Mouse (Mus musculus): ENCODE data around the gene Chek2.
"Not testable (repeated sequence)": the region's sequence is repeated elsewhere in the genome, so short reads cannot be mapped to it uniquely, and the experiment has no call there.

Chek2 gene

GRCm38 (mm10) chr5:110839038-110839677, 621 bp upstream of the Chek2 start:
- DNase-seq (ENCODE audit: extremely low read depth, insufficient read length, low spot score), result no peak

- DNase-seq (ENCODE audit: extremely low read depth, insufficient read length, low spot score), result peak; percentile 14
Measured at GRCm38 (mm10) chr5:110840465-110840864, 686 bp downstream of the Chek2 start.

GRCm38 (mm10) chr5:110841046-110841862, 1.5 kb downstream of the Chek2 start:
- no peak for DNase-seq (ENCODE audit: extremely low read depth, insufficient read length, low spot score)

- DNase-seq (ENCODE audit: extremely low read depth, insufficient read length, low spot score), result no peak
Measured at GRCm38 (mm10) chr5:110852990-110853389, 13.2 kb downstream of the Chek2 start.

DNA sequence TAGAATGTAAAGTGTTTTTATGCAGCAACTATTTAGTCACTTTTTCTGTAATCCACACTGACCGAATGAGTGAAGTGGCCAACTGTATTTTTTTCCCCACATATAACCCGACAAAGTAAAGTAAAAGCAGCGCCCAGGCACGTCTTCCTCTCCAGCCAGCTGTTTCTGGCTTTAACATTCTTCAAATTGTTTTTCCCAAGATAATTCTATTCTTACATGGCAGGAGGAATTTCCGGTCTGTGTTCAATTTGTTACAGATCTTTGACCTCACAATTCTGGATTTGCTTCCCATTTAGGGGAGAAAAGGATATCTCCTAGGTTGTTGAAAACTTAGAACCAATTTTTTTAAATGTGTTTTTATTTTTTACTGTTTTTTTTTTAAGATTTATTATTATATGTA, 17.3 kb downstream of the Chek2 start:
- no peak for DNase-seq (ENCODE audit: extremely low read depth, insufficient read length, low spot score)

GRCm38 (mm10) chr5:110859013-110859650, 19.4 kb downstream of the Chek2 start:
- no peak for DNase-seq (ENCODE audit: extremely low read depth, insufficient read length, low spot score)

DNA sequence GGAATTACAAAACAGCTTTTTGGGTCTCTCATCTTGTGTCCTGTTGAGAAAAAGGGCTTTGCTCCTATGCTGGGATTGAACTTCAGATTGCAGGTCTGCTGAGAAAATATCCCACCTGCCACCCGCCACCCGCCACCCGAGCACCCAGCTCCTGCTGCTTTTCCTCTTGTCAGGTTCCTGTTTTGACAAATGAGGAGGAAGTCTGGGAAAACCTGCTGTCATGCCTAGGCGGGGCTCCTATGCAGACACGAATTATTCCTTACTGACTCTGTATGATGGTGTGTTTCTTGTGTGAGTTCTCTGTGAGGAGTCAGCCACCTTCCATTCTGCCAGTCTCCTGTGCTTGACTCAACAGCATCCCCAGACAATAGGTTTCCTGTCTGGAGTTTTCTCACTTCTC, 20.7 kb downstream of the Chek2 start:
- no peak for DNase-seq (ENCODE audit: extremely low read depth, insufficient read length, low spot score)

GRCm38 (mm10) chr5:110868460-110868859, 28.7 kb downstream of the Chek2 start:
- no peak for DNase-seq (ENCODE audit: extremely low read depth, insufficient read length, low spot score)

DNA sequence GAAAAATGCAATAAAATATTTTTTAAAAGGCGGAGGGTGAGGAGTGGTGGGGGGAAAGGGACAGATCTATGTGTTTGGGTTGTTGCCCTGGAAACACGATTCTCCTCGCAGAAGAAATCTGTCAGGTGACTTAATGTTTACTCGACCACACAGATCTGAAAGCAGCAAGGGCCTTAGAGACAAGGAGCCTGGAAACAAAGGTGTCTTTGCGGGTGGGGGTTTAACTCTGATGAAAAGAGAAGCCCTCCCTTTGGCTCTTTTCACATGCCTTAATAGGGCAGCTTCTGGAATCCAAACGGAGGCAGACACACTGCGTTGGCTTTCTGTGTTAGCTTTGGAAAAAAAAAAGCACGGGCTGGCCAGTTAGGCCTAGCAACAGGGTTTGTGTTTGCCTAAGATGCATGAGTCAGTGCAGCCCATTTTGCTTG, 29.5 kb downstream of the Chek2 start:
- no peak for DNase-seq (ENCODE audit: extremely low read depth, insufficient read length, low spot score)

DNA sequence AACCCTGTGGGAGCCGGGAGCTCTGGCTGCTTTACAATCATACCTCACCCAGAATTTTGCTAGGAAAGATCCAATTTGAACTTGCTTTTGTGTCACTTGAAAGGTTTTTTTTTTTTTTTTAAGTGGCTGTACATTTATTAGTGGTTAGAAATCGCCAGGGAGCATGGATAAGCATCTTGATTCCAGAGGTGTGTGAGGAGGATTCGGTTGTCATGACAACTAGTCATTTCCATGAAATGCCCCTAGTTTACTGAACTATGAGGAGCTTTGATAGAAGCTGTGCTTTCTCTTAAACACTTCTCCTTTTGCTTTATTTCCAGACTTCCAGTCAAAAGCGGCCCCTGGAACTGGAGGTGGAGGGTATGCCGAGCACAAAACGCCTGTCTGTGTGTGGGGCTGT, 33.4 kb downstream of the Chek2 start:
- DNase-seq (ENCODE audit: extremely low read depth, insufficient read length, low spot score), result no peak

GRCm38 (mm10) chr5:110874711-110875110, 34.9 kb downstream of the Chek2 start:
- DNase-seq (ENCODE audit: extremely low read depth, insufficient read length, low spot score), result no peak

GRCm38 (mm10) chr5:110875286-110875685, 35.5 kb downstream of the Chek2 start:
- no peak for DNase-seq (ENCODE audit: extremely low read depth, insufficient read length, low spot score)

DNA sequence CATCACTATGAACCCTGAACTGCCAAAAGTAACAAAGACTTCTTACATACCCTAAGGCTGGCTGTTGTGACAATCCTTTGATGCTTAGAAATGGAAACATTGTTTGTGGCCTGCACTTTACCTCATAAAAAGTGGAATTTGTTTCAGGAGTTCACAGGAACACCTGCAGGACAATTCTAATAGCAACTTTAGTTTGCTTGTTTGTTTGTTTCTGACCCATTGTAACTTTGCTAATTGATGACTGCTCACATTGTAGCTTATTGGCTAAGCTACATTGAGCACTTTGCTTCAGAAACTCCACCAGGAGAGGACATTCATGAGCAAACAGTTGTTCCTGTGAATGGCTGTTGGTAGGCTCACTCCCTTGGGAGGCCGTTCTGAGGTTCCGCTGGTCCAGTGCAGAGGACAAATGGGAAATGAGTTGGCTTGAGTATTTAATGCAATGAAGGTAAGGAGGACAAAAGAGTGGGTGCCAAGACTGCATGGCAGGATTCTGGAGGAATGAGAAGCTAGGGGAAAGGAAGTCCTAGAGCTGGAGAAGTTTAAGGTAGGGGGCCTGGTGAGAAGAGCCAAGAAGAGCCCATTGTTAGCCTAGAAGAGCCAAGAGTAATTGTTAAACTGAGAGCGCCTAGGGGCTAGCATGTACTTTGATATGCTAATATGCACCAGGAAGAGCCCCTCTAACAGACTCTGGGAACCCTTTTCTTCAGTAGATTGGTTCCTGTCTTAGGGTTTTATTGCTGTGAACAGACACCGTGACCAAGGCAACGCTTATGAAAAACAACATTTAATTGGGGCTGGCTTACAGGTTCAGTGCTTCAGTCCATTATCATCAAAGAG, 38.1 kb downstream of the Chek2 start:
- DNase-seq (ENCODE audit: extremely low read depth, insufficient read length, low spot score), result no peak

DNA sequence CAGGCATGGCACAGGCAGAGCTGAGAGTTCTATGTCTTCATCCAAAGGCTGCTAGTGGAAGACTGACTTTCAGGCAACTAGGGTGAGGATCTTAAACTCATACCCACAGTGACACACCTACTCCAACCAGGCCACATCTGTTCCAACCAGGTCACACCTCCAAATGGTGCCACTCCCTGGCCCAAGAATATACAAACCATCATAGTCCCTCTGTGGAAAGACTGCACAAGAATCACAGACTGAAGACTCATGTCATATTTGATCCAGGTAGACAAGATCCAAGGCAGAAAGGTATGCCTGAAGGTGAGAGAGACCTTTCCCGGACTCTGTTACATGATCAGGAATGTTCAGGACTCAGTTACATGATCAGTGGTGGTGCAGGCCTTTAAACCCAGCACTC, 38.7 kb downstream of the Chek2 start:
- DNase-seq (ENCODE audit: extremely low read depth, insufficient read length, low spot score), result not testable (repeated sequence)

GRCm38 (mm10) chr5:110879042-110879441, 39.3 kb downstream of the Chek2 start:
- no peak for DNase-seq (ENCODE audit: extremely low read depth, insufficient read length, low spot score)

GRCm38 (mm10) chr5:110879584-110880374, 40.0 kb downstream of the Chek2 start, which contains the start of gene Ttc28:
Gene Ttc28 (plus strand): TSS chr5:110879803.
- DNase-seq (ENCODE audit: extremely low read depth, insufficient read length, low spot score), result peak; percentile 74

DNA sequence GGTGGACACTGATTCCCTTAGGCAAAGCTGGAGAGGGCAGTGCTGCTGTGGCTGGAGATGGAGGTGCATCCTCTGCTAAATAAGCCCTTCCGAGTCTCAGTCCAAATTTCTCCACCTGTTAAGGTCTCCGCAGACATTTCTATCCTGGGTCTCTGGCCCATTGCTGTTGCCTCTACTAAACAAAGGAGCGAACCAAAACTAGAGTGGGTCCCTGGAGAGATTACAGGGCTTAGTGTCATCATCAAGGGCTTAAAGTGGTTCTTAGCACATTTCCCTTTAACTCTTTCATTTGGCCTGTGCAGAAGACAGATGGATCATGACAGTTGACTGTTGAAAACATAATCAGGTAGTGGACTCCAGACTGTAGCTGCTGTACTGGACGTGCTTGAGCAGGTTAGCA, 48.8 kb downstream of the Chek2 start:
- no peak for DNase-seq (ENCODE audit: extremely low read depth, insufficient read length, low spot score)

- no peak for DNase-seq (ENCODE audit: extremely low read depth, insufficient read length, low spot score)
Measured at GRCm38 (mm10) chr5:110889945-110890344, 50.2 kb downstream of the Chek2 start.

DNA sequence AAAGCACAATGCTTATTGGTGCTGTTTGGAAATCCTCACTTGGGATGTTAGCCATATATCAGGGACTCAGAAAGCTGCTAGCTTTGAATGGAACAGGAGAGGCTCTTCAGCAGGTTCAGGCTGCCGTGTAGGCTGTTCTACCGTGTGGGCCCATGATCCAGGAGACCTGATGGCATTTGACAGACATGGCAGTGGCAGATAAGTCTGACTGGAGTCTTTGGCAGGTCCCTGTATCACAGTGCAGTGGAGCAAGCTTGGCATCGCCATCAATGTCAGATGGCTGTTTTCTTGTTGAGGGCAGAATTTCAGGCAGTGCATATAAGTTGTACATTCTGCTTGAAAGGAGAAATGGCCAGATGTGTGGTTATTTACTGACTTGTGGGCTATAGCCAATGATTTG, 50.8 kb downstream of the Chek2 start:
- DNase-seq (ENCODE audit: extremely low read depth, insufficient read length, low spot score), result no peak

Data from 3134 (cell line).